Mouse (Mus musculus): ENCODE measurements around the gene Igsf6. TPM values are rescaled to one million over a fixed set of nuclear protein-coding genes. Genes with fewer than 3 reads are reported as not detected.
A peak's percentile ranks its signal among the peaks of the same experiment; 100 is the strongest.
"Not testable (repeated sequence)": the region's sequence is repeated elsewhere in the genome, so short reads cannot be mapped to it uniquely, and the experiment has no call there.

The Igsf6 gene
- polyA plus RNA-seq, 1 experiment from 2014 or later, result 6.1 TPM

DNA sequence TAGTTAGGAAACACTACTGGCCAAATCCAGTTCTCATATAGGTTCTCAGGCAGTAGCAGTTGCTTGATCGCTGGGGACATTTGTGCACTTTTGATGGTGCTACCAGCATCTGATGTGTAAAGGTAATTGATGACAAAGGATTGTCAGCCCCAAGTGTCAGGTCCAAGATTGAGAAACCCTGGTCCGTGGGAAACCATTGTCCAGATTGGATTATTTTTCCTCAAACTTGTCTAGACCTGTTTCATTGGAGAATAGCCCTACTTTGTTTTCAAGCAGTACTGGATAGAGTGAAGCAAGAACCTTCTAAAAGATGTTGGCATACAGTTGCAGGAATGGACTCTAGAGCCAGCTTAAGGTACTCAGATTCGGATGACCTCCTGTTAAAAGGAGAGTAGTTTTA lies 31.4 kb downstream of the Igsf6 start:
- no peak overlapping the region for H3K4me2 ChIP-seq (ENCODE audit: low read depth, low read length)
- H3K4me3 ChIP-seq (replicated peaks; ENCODE audit: low read length), result no peak overlapping the region
- ATAC-seq (ENCODE audit: insufficient read depth, low FRiP score), result no peak
- H3K4me1 ChIP-seq (ENCODE audit: control insufficient read depth, insufficient read depth, low read length), result peaks cover 8% of the 10 kb centered on the region; the same call in 1 of the 2 replicates
- no peaks in the 10 kb centered on the region for H3K36me3 ChIP-seq (ENCODE audit: control insufficient read depth, insufficient read depth, low read length)
- WGBS, result 85% methylated on average over 3 of the region's 3 CpGs
- no peaks in the 10 kb centered on the region for H3K9me3 ChIP-seq (replicated peaks; ENCODE audit: control insufficient read depth, low read length)
- no peak overlapping the region for H3K27ac ChIP-seq (ENCODE audit: low read length)
- H3K27me3 ChIP-seq (ENCODE audit: control insufficient read depth, insufficient read depth, low read length), result no peaks in the 10 kb centered on the region
- no peak overlapping the region for H3K9ac ChIP-seq (ENCODE audit: low read length)

GRCm38 (mm10) chr7:121041989-121042388 lies 32.4 kb downstream of the Igsf6 start:
- peaks cover 11% of the 10 kb centered on the region; the same call in 1 of the 2 replicates for H3K4me1 ChIP-seq (ENCODE audit: control insufficient read depth, insufficient read depth, low read length)
- no peak overlapping the region for H3K27ac ChIP-seq (ENCODE audit: low read length)
- H3K27me3 ChIP-seq (ENCODE audit: control insufficient read depth, insufficient read depth, low read length), result no peaks in the 10 kb centered on the region
- ATAC-seq (ENCODE audit: insufficient read depth, low FRiP score), result peak; percentile 47; the same call in 1 of the 2 replicates
- H3K9me3 ChIP-seq (replicated peaks; ENCODE audit: control insufficient read depth, low read length), result no peaks in the 10 kb centered on the region
- no peak overlapping the region for H3K9ac ChIP-seq (ENCODE audit: low read length)
- WGBS, result 38% methylated on average over 1 of the region's 1 CpGs
- no peak overlapping the region for H3K4me3 ChIP-seq (replicated peaks; ENCODE audit: low read length)
- H3K4me2 ChIP-seq (ENCODE audit: low read depth, low read length), result no peak overlapping the region
- H3K36me3 ChIP-seq (ENCODE audit: control insufficient read depth, insufficient read depth, low read length), result no peaks in the 10 kb centered on the region

DNA sequence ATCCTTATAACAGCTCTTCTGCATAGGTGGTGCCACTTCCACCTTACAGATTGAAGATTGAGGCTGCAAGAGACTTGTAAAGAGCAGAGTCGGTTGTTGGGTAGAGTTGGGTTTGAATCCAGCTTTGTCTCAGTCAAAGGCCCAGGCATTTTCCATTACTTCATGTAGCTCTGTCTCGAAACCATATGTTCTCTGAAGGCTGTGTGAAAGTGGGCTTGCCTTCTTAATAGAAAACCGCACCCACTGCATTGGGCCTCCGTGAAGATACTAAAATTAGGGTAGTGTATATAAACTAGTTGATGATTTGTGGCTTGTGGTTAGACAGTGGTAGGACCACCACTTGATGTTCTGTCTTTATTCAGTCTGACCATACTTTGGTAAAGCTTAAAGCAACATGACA lies 33.8 kb downstream of the Igsf6 start:
- no peak for ATAC-seq (ENCODE audit: insufficient read depth, low FRiP score)
- WGBS, result 72% methylated on average over 4 of the region's 4 CpGs
- Histone ChIP-seq H3K9ac (ENCODE audit: low read length) (no peak overlapping the region), H3K36me3 (ENCODE audit: control insufficient read depth, insufficient read depth, low read length) (no peaks in the 10 kb centered on the region), H3K4me2 (ENCODE audit: low read depth, low read length) (no peak overlapping the region), H3K27me3 (ENCODE audit: control insufficient read depth, insufficient read depth, low read length) (no peaks in the 10 kb centered on the region), H3K9me3 (replicated peaks; ENCODE audit: control insufficient read depth, low read length) (no peaks in the 10 kb centered on the region), H3K27ac (ENCODE audit: low read length) (no peak overlapping the region), H3K4me3 (replicated peaks; ENCODE audit: low read length) (no peak overlapping the region), H3K4me1 (ENCODE audit: control insufficient read depth, insufficient read depth, low read length) (peaks cover 19% of the 10 kb centered on the region)

GRCm38 (mm10) chr7:121035161-121035721 lies 39.1 kb downstream of the Igsf6 start:
- Histone ChIP-seq H3K4me3 (replicated peaks; ENCODE audit: low read length) (peak overlapping the region; percentile 88), H3K27me3 (ENCODE audit: control insufficient read depth, insufficient read depth, low read length) (no peaks in the 10 kb centered on the region), H3K4me1 (ENCODE audit: control insufficient read depth, insufficient read depth, low read length) (peaks cover 12% of the 10 kb centered on the region), H3K27ac (ENCODE audit: low read length) (peak overlapping the region; percentile 96), H3K9me3 (replicated peaks; ENCODE audit: control insufficient read depth, low read length) (no peaks in the 10 kb centered on the region), H3K36me3 (ENCODE audit: control insufficient read depth, insufficient read depth, low read length) (no peaks in the 10 kb centered on the region), H3K9ac (ENCODE audit: low read length) (peak overlapping the region; percentile 100), H3K4me2 (ENCODE audit: low read depth, low read length) (peak overlapping the region; percentile 84)
- under 1% methylated on average over 24 of the region's 24 CpGs for WGBS
- peak; percentile 46 for ATAC-seq (ENCODE audit: insufficient read depth, low FRiP score)

DNA sequence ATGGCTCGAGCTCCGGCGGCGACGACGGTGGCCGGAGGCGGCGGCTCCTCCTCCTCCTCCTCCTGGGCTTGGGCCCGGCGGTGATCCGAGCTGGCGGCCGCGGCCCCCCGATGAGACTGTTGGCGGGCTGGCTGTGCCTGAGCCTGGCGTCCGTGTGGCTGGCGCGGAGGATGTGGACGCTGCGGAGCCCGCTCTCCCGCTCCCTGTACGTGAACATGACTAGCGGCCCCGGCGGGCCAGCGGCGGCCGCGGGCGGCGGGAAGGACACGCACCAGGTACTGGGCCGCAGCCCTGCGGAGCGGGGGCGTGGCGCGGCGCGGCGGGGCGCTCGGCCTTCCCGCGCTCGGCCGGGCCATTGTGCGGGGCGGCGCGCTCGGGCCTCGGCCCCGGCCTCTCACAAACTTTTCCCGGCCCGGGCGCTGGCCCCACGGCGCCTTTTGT lies 39.7 kb downstream of the Igsf6 start:
- H3K9me3 ChIP-seq (replicated peaks; ENCODE audit: control insufficient read depth, low read length), result no peaks in the 10 kb centered on the region
- peak overlapping the region; percentile 84 for H3K4me2 ChIP-seq (ENCODE audit: low read depth, low read length)
- no peaks in the 10 kb centered on the region for H3K36me3 ChIP-seq (ENCODE audit: control insufficient read depth, insufficient read depth, low read length)

GRCm38 (mm10) chr7:121033856-121034652 lies 40.3 kb downstream of the Igsf6 start, which contains the start of gene Mettl9:
TSS of gene Mettl9 (plus strand) at chr7:121034445.
- no peaks in the 10 kb centered on the region for H3K36me3 ChIP-seq (ENCODE audit: control insufficient read depth, insufficient read depth, low read length)
- WGBS, result 4% methylated on average over 39 of the region's 43 CpGs
- H3K9ac ChIP-seq (ENCODE audit: low read length), result peak within 1 kb of the TSS; percentile 100
- peak within 1 kb of the TSS; percentile 96 for H3K27ac ChIP-seq (ENCODE audit: low read length)
- peaks cover 12% of the 10 kb centered on the region for H3K4me1 ChIP-seq (ENCODE audit: control insufficient read depth, insufficient read depth, low read length)
- H3K27me3 ChIP-seq (ENCODE audit: control insufficient read depth, insufficient read depth, low read length), result no peaks in the 10 kb centered on the region
- H3K4me2 ChIP-seq (ENCODE audit: low read depth, low read length), result peak within 1 kb of the TSS; percentile 84
- no peaks in the 10 kb centered on the region for H3K9me3 ChIP-seq (replicated peaks; ENCODE audit: control insufficient read depth, low read length)
- peak within 1 kb of the TSS; percentile 88 for H3K4me3 ChIP-seq (replicated peaks; ENCODE audit: low read length)
- ATAC-seq (ENCODE audit: insufficient read depth, low FRiP score), result peak; percentile 97

More for the DNA sequence above, 39.7 kb downstream of the Igsf6 start:
- Histone ChIP-seq H3K27ac (ENCODE audit: low read length) (peak overlapping the region; percentile 96), H3K4me3 (replicated peaks; ENCODE audit: low read length) (peak overlapping the region; percentile 88), H3K9ac (ENCODE audit: low read length) (peak overlapping the region; percentile 100), H3K4me1 (ENCODE audit: control insufficient read depth, insufficient read depth, low read length) (peaks cover 12% of the 10 kb centered on the region), H3K27me3 (ENCODE audit: control insufficient read depth, insufficient read depth, low read length) (no peaks in the 10 kb centered on the region)
- 1% methylated on average over 59 of the region's 63 CpGs for WGBS
- peak; percentile 79 for ATAC-seq (ENCODE audit: insufficient read depth, low FRiP score)

GRCm38 (mm10) chr7:121029947-121030346 lies 44.4 kb downstream of the Igsf6 start:
- not testable (repeated sequence) for H3K27ac ChIP-seq (ENCODE audit: low read length); H3K4me3 ChIP-seq (replicated peaks; ENCODE audit: low read length); H3K9ac ChIP-seq (ENCODE audit: low read length); H3K4me1 ChIP-seq (ENCODE audit: control insufficient read depth, insufficient read depth, low read length); H3K36me3 ChIP-seq (ENCODE audit: control insufficient read depth, insufficient read depth, low read length); H3K27me3 ChIP-seq (ENCODE audit: control insufficient read depth, insufficient read depth, low read length); H3K9me3 ChIP-seq (replicated peaks; ENCODE audit: control insufficient read depth, low read length); ATAC-seq (ENCODE audit: insufficient read depth, low FRiP score); H3K4me2 ChIP-seq (ENCODE audit: low read depth, low read length)

GRCm38 (mm10) chr7:121026300-121026699 lies 48.1 kb downstream of the Igsf6 start:
- no peak overlapping the region for H3K4me3 ChIP-seq (replicated peaks; ENCODE audit: low read length)
- no peak overlapping the region for H3K9ac ChIP-seq (ENCODE audit: low read length)
- ATAC-seq (ENCODE audit: insufficient read depth, low FRiP score), result no peak
- no peak overlapping the region for H3K27ac ChIP-seq (ENCODE audit: low read length)
- no peaks in the 10 kb centered on the region for H3K4me1 ChIP-seq (ENCODE audit: control insufficient read depth, insufficient read depth, low read length)
- H3K27me3 ChIP-seq (ENCODE audit: control insufficient read depth, insufficient read depth, low read length), result no peaks in the 10 kb centered on the region
- 61% methylated on average over 3 of the region's 3 CpGs for WGBS
- no peaks in the 10 kb centered on the region for H3K36me3 ChIP-seq (ENCODE audit: control insufficient read depth, insufficient read depth, low read length)
- no peak overlapping the region for H3K4me2 ChIP-seq (ENCODE audit: low read depth, low read length)
- H3K9me3 ChIP-seq (replicated peaks; ENCODE audit: control insufficient read depth, low read length), result no peaks in the 10 kb centered on the region

DNA sequence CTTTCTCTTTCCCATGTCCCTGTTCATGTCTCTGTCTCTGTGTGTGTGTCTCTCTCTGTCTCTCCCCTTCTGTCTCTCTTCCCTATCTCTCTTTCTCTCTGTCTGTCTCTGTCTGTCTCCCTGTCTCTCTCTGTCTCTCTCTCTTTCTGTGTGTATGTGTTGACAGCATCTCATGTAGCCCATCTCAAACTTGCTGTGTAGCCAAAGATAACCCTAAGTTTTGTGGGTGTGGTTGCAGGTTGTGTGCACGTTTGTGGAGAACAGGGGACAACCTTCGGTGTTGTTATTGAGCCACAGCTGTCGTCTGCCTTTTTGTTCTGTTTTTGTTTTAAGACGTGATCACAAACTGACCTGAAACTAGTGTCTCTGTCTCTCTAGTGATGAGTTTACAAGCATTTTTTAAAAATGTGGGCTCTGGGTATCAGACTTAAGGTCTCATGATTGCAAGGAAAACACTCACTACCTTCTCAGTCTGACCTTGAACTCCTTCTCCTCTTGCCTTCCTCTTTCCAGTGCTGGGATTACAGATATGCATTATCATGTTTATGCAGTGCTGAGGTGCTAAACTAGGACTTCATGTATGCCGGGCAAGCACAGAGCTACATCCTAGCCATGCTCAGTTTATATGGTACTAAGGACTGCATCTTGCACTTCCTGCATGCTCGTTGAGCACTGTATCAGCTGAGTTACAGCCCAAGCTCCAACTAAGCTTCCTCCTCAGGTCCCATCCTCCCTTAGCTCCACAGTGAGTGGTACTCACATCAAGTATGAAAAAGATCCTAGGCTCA lies 49.0 kb downstream of the Igsf6 start:
- no peak for ATAC-seq (ENCODE audit: insufficient read depth, low FRiP score)
- Histone ChIP-seq H3K4me3 (replicated peaks; ENCODE audit: low read length) (no peak overlapping the region), H3K27ac (ENCODE audit: low read length) (no peak overlapping the region), H3K9ac (ENCODE audit: low read length) (no peak overlapping the region), H3K27me3 (ENCODE audit: control insufficient read depth, insufficient read depth, low read length) (no peaks in the 10 kb centered on the region), H3K4me2 (ENCODE audit: low read depth, low read length) (no peak overlapping the region), H3K4me1 (ENCODE audit: control insufficient read depth, insufficient read depth, low read length) (no peaks in the 10 kb centered on the region), H3K36me3 (ENCODE audit: control insufficient read depth, insufficient read depth, low read length) (no peaks in the 10 kb centered on the region), H3K9me3 (replicated peaks; ENCODE audit: control insufficient read depth, low read length) (no peaks in the 10 kb centered on the region)
- 74% methylated on average over 6 of the region's 6 CpGs for WGBS
